Mouse (Mus musculus) testis, postnatal 14 days (tissue): Measurements from ENCODE around the gene Gbp6.
A peak's percentile ranks its signal among the peaks of the same experiment; 100 is the strongest.
"Not testable (repeated sequence)": the region's sequence is repeated elsewhere in the genome, so short reads cannot be mapped to it uniquely, and the experiment has no call there.

ENCODE experiments used
- DNase-seq: peaks from one replicate; pipeline ENCODE4 v3.0.0; 2021; ENCODE audit warnings: low spot score

The Gbp6 gene

DNA sequence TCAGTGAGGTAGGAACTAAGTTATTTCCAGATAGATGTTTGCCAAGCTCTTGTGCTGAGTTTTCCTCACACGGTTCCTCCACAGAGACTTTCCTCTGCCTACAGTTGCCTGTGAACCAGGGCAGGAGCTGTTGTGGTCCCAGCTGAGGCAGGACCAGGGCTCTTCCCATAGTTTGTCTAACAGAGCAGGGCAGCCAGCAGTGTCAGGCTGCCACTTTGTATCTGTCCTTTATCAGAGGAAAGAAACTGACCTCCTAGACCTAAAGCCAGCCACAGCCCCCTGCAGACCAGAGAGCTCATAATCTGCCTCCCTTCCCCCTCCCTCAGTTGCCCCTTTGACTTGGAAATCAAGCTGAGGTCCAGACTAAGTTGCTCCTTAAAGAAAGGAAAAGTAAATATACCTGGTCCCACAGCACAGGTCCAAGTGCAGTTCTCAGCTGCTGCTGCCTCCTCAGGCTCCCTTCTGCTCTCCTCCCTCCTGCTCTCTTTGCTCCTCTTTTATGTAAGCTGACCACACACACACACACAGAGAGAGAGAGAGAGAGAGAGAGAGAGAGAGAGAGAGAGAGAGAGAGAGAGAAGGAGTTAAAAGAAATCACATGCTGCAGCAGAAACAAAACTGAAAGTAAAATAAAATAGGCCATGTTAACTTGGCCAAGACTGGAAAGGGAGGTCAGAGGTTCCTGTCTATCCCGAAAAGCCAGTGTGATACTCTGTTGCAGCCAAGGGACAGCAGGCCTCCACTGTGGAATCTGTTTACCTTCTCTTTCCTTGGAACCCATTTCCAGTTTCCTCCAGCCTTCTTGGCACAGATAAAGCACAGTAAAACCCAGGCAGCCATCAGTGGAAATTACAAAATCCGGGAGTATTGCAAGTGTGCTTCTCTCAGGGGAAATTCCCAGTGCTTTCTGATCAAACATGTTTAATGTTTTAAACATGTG is at the start of gene Gbp6, which contains the start of gene Gm43302:
Gene Gbp6 (minus strand): TSS at position 473 of the 940 bp plus-strand sequence.
Gene Gm43302 (minus strand): TSS at position 470 of the 940 bp plus-strand sequence.
- DNase-seq: peak; percentile 53

DNA sequence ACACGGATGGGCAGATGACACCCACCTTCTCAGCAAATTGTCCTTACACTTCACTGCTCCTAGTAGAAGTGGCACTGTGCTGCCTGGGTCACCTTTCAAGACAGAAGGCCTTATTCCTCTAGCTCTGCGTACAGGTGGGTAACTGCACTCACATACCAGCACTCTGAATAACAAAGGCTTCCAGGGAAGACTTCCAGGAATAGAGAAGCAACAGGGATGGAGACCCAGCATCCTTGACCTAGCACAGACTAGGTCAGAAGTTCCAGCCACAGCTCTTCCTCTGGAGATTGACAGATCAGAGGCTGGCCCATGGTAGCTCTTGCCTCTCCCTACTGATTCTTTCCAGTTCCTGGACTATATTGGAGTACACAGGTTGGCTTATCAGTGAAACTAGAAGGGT is 47.8 kb upstream of the Gbp6 start:
- DNase-seq: no peak

DNA sequence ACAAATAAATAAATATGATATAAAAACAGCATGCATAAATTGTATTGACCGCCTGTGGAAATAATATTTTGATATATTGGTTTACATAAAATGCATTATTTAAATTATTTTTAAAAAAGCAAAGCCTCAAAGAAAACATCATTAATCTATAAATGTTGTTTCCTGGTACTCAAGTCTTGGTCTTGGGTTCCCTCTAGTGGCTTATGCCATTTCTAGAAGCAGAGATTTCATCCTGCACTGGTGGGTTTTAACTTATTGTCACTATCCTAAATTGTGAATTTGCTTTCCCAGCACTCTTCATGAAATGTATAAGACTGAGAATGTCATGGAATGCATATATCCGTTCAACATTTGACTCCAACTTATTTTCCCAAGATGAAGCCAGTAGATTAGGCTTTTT is 29.0 kb upstream of the Gbp6 start:
- DNase-seq: no peak

DNA sequence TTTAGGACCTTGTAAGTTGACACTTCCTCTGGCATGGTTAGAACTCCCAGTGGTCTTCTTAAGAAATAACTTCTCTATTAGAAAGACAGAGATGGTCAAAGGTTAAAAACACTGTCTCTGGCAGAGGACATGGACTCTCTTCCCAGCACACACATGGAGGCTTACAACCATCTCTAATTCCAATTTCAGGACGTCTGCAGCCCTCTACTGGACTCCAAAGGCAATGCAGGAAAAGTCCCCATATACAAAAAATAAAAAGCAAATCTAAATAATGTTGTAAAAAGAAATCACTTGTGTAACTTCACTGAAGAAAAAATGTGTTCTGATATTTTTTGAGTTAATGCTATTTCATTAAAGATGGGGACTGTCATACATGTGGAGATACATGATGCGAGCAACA is 17.4 kb upstream of the Gbp6 start:
- DNase-seq: no peak

DNA sequence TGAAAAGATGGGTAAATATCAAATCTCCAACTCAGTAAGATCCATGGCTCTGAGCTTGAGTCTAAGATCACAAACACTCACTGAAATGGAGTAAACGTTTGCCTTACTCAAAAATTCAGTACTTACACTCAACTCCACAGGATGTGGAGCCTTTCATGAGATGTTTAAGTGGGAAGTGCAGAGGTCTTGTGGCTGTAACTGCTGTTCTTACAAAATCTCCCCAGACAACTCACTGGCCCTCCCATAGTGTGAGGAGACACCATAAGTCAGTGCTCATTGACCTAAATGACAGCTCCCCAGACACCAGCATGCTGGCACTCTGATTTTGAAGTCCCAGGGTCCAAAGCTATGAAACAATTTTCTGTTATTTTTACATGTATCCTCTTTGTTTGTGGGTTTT is 15.7 kb upstream of the Gbp6 start:
- DNase-seq: not testable (repeated sequence)

DNA sequence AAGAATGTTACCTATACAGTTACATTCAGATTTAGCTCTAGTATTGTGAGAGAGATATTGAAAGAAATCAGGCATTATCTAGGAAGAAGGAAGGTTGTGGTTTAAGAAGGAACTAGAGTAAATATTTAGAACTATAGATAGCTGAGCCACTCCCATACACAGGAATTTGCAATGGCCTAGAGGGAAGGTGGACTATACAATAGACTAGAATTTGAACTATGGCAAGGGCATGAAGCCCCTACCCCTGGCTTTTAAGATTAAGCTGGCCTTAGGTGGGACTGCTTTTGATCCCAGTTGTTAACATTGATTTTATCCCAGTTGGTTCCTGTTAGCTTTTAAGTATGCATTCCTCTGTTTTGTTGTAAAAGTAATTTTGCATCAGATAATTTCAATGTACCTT is 13.4 kb upstream of the Gbp6 start:
- DNase-seq: not testable (repeated sequence)

DNA sequence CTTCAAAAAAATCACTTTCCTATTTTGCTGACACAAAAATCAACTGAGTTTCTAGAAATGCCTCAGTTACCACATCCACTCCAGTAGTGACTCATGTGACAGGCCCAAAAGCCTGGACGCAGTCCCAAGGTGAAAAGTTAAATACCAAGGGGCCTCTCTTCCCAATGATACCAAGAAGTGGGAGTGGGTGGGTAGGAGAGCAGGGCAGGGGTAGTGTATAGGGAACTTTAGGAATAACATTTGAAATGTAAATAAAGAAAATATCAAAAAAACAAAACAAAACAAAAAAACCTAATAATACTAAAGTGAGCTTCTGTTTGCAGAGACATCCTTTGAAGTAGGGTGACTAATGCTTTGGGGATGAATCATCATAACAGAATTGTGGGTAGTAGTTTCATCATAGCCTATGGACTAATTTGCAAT is 12.7 kb upstream of the Gbp6 start:
- DNase-seq: no peak

DNA sequence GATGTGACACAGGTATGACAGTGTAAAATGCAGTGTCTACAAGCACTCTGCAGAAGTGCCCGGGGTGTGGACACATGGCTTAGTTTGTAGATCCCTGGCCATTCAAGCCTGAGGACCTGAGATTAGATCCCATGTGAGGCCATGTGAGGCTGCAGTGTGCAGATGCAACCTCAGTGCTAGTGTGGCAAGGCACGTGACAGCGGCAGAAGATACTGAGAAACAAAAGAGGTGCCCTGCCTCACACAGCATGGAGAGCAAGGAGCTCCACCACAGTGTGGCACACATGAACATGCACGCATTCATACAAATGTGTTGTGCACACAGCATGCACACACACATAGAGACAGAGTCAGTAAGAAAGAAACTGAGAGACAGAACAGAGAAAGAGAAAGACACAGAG is 12.2 kb upstream of the Gbp6 start:
- DNase-seq: not testable (repeated sequence)

DNA sequence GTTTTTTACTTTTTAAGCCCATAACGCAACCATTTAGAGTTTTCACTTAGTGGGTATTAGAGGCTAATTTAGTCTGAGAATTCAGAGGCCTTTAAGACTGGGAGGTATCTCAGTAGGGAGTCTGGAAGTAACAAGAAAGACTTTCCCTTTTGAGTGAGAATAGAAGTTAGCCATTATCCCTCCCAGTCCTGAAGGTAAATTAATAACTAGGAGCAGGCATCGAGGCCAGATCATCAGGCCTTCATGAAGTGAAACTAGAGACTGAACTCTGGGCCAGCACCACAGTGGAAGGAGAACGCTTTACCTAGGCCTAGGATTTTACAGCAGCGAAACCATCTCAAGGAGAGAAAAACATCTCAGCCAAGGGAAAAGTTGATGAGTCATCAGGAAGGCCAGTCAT is 8.5 kb upstream of the Gbp6 start:
- DNase-seq: no peak

DNA sequence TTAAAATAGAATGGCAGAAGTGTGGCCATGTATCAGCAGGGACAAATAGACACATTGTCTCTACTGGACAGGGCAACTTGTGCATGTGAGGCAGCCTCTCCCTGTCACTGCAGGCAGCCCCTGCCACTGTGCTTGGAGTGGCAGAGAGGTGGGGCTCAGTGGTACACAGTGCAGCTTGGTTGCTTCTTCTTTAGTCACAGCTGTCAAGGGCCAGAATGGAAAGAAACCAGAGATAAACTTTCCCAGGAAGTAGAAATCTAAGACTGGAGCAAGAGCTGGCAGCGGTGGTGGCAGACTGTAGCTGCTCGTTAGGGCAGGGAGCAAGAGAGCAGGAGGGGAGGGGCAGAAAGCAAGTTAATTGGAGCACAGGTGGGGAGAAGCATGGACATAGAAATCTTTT is 8.0 kb upstream of the Gbp6 start:
- peak; percentile 31 for DNase-seq

DNA sequence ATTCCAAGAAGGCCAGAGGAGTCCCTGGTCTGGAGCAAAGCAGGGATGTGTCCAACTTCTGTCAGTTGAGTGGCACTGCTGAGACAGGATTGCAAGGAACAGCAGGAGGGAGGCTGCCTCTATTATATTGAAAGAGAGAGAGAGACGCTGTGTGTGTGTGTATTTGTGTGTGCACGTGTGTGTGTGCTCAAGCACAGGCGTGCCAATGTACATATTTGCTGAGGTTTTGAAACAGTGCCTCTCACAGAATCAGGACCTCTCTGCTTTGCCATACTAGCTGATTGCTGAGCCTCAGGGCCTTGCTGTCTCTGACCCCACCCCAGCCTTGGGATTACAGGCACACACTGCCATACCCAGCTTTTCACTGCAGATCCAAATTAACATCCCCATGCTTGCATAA is 2.2 kb upstream of the Gbp6 start:
- no peak for DNase-seq

DNA sequence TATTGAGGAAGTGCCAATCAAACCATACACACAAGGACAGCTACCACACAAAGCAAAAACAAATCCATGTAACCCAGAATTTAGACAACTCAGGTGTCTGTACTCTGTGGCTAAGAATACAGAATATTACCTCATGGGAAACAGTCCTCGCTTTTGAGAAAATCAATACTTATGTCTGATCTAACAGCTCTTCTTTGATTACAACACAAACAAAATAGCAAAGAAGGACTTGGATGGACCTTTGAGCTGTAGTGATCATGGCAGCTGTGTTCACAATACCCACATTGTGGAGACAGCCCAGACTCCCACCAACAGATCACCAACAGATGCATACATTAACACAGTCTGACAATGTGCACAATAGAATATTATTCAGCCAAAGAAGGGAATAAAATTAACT is 1.0 kb downstream of the Gbp6 start:
- DNase-seq: no peak

DNA sequence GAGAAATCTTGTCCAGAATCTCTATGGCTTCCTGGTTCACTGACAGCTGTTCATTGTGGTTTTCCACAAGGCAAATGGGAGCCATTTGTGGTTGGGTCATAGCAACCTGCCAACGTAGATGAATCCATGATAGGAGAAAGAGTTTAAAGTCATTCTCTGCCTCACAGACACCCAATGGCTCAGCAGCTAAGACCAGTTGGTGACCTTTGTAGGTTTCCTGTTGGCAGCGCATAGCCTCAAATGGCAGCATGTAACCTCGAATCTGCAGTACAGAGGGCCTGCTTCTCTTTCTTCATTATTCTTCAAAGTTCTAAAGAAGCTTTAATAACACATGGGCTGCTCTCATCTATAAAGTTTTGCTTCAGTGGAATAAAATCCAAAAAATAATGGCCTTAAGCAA is 2.6 kb downstream of the Gbp6 start:
- not testable (repeated sequence) for DNase-seq

DNA sequence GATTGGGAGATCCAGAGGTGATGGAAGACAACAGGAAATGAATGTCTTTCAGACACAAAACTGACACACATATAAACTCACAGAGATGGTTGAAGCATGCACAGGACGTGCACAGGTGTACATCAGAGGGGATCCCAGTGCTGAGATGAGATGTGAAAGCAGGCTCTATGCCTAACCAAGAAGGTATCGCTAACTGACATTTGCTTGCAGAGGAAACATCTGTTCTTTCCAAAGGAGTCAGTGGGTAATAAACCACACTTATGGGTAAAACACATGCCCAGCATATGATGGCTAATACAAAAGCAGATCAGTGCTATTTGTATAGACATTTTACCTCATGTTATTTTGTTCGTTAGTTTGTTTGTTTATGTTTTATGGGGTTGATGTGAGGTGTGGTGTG is 32.8 kb downstream of the Gbp6 start:
- not testable (repeated sequence) for DNase-seq

DNA sequence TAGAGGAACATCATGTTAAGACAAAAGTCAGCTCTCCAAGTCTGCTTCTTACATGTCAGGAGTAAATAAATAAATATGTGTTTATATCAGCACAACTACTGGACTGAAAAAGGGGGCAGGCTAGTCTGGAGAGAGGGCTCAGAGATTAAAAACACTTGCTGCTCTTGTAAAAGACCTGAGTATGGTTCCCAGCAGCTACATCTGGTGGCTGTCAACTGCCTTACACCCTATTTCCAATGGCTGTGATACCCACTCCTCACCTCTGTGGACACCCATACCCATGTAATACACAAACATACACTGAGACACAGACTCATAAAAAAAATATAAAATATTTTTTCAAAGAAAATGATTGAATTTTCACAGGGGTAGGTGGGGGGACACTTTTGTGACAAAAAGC is 41.0 kb downstream of the Gbp6 start:
- no peak for DNase-seq

DNA sequence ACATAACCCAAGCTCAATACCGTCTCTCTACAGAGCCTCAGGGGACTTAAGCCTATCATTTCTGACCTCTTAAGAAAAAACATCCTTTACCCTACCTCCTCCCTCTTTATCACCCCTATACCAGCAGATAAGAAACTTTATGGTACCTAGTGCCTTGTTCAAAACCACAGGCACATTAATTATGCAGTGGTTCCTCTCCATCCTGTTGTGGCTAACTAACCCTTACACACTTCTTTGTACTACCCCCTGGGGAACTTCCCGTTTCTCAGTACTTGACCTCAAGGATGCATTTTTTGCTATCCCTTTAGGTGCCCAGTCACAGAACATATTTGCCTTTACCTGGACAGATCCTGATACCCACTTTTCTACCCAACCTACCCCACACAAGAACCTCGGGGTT is 48.8 kb downstream of the Gbp6 start:
- DNase-seq: not testable (repeated sequence)

DNA sequence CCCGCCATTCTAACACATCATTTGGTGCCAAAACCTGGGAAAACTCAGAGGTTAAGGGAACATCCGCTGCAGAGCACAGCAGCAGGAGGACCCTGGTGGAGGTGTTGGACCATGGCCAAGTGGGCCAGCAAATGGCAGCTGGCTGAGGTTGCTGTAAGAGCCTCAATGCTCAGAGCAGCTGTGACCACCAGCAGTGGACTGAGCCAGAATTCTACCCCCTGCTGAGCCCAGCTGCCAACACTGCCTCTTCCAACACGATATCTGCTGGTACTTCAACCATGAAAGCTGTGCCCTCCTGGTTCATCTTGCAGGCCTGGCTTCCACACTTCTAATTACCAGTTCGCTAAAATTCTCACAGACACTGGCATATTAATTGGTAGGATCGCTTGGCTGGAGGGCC is 52.5 kb downstream of the Gbp6 start:
- DNase-seq: not testable (repeated sequence)

DNA sequence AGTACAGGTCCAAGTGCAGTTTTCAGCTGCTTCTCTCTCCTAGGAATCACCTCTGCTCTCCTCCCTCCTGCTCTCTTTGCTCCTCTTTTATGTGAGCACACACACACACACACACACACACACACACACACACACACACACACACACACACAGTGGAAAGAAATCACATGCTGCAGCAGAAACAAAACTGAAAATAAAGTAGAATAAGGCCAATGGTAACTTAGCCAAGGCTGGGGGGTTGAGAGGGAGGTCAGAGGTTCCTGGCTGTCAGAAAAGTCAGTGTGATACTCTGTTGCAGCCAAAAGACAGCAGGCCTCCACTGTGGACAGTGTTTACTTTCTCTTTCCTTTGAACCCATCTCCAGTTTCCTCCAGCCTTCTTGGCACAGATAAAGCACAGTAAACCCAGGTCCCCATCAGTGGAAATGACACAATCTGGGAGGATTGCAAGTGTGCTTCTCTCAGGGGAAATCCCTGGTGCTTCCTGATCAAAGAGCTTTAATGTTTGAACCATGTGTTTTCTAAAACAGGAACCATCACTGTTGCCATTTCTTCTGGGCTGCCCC is 53.9 kb downstream of the Gbp6 start, which contains the start of gene Gbp10:
Gene Gbp10 (minus strand): TSS at position 51 of the 565 bp plus-strand sequence.
- DNase-seq: peak; percentile 4

DNA sequence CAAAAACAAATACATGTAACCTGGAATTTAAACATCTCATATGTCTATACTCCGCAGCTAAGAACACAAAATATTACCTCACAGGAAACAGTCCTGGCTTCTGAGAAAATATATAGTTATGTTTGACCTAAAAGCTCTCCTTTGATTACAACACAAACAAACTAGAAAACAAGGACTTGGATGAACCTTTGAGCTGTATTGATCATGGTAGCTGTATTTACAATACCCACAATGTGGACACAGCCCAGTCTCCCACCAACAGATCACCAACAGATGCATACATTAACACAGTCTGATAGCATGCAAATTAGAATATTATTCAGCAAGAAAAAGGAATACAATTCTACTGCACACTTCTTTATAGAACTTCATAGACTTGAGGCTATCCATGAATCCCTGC is 55.1 kb downstream of the Gbp6 start:
- DNase-seq: not testable (repeated sequence)

DNA sequence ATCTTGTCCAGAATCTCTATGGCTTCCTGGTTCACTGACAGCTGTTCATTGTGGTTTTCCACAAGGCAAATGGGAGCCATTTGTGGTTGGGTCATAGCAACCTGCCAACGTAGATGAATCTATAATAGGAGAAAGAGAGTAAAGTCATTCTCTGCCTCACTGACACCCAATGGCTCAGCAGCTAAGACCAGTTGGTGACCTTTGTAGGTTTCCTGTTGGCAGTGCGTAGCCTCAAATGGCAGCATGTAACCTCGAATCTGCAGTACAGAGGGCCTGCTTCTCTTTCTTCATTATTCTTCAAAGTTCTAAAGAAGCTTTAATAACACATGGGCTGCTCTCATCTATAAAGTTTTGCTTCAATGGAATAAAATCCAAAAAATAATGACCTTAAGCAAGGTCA is 57.5 kb downstream of the Gbp6 start:
- DNase-seq: not testable (repeated sequence)
